ENCODE assay signal across 15 mouse cellular contexts in genomic region chr8:72317741-72318301, GRCm38 (mm10). TPM values are rescaled to one million over a fixed set of nuclear protein-coding genes. Genes with fewer than 3 reads are reported as not detected.
A peak's percentile ranks its signal among the peaks of the same experiment; 100 is the strongest.
DNase-seq lines count a peak whose midpoint lies in the region; ATAC-seq and TF ChIP-seq lines count a peak whose summit lies in the region.
"Had no signal": no experiment of that assay in that cellular context is flagged by ENCODE, and none has a peak within 500 bp of the region (broad histone marks: within the 10 kb centered on the region; RNA-seq: fewer than 3 reads in every experiment).

No protein-coding gene starts in this region.

- H3K27ac ChIP-seq in gastrocnemius, adult 2 months, result peak overlapping the region; percentile 61
- no peak overlapping the region for H3K27ac ChIP-seq in testis, adult 2 months (ENCODE audit: control insufficient read depth, insufficient read depth, low read depth, low read length)
- H3K27ac ChIP-seq: embryonic facial prominence, embryonic 12.5 days; intestine, embryonic 15.5 days; liver, embryonic 14.5 days; midbrain, embryonic 15.5 days; neural tube, embryonic 15.5 days had no signal

- no peak for DNase-seq in gastrocnemius, adult 2 months
- no peak for DNase-seq in gastrocnemius, adult 18-20 months (ENCODE audit: low spot score)
- no peak for DNase-seq in testis, postnatal 14 days (ENCODE audit: low spot score)
- DNase-seq in lung, postnatal 10 days, result peak; percentile 21
- no peak for DNase-seq in layer of hippocampus, adult 11-12 months (ENCODE audit: low spot score)
- DNase-seq in adipocyte (ENCODE audit: low spot score), result no peak
- DNase-seq: gastrocnemius, postnatal 25 days; thymus, adult 18-20 months had no signal

- no peak for TF ChIP-seq POLR2A in testis, adult 2 months (IDR thresholded peaks at IDR 0.05; ENCODE audit: control insufficient read depth, low read depth, low read length)

- no peaks in the 10 kb centered on the region for H3K36me3 ChIP-seq in testis, adult 2 months (ENCODE audit: control insufficient read depth, insufficient read depth, low read length)
- H3K36me3 ChIP-seq: embryonic facial prominence, embryonic 12.5 days; intestine, embryonic 15.5 days; midbrain, embryonic 15.5 days; neural tube, embryonic 15.5 days had no signal

- no peaks in the 10 kb centered on the region for H3K27me3 ChIP-seq in testis, adult 2 months (ENCODE audit: control insufficient read depth, insufficient read depth, low read length)

- intact Hi-C loops in gastrocnemius, adult 2 months (cut with DNase I), result loop anchor here (2.0 kb wide), 1 partner anchor 23 kb away; no protein-coding TSS in a partner anchor

- no peak for ATAC-seq in frontal cortex, adult (ENCODE audit: low TSS enrichment)

- no peak overlapping the region for H3K4me3 ChIP-seq in gastrocnemius, adult 2 months
- peak overlapping the region; percentile 90 for H3K4me3 ChIP-seq in testis, adult 2 months (ENCODE audit: control insufficient read depth, low read depth, low read length)

- H3K4me1 ChIP-seq in testis, adult 2 months (ENCODE audit: control insufficient read depth, insufficient read depth, low read length), result peaks cover 18% of the 10 kb centered on the region

- no peak for TF ChIP-seq CTCF in gastrocnemius, adult 2 months (IDR thresholded peaks at IDR 0.05)
- no peak for TF ChIP-seq CTCF in testis, adult 2 months (IDR thresholded peaks at IDR 0.05; ENCODE audit: control insufficient read depth, insufficient read depth, insufficient replicate concordance, low read depth, low read length)

RNA-seq across cellular contexts. Expression of gene Klf2, which starts 1.0 kb away (rescaled TPM):
- total RNA-seq in gastrocnemius, adult 2 months (2021), result 10 to 100 TPM in 1 of 2 experiments, 1 to 10 TPM in 1; 9.1 to 38.9 TPM
- 10 to 100 TPM; 22.5 to 37.9 TPM for total RNA-seq in gastrocnemius, adult 18-20 months (2021)
- polyA plus RNA-seq in testis, adult 2 months (2012; rRNA removed), result 10.6 and 13.5 TPM in 2 replicates

RNA-seq across cellular contexts. Expression of gene Gm10282, which starts 12.8 kb away (rescaled TPM):
- total RNA-seq in gastrocnemius, adult 2 months (2021), result 1 to 10 TPM; 2.8 to 4.8 TPM
- 1 to 10 TPM; 1.8 to 3.4 TPM for total RNA-seq in gastrocnemius, adult 18-20 months (2021)
- 1.1 and 1.7 TPM in 2 replicates for polyA plus RNA-seq in testis, adult 2 months (2012; rRNA removed)
